Mouse (Mus musculus) brain, embryonic 14.5 days (tissue): ENCODE measurements around the gene Ppfia3. TPM values are rescaled to one million over a fixed set of nuclear protein-coding genes. Genes with fewer than 3 reads are reported as not detected.

Experiments
- DNase-seq: peaks from one replicate; pipeline ENCODE4 v3.0.0-alpha.2; 2011; ENCODE audit warnings: low read depth
- CTCF ChIP-seq: fragments of 200-500 bp; IDR thresholded peaks from 2 replicates; pipeline ENCODE4 v1.5.1; 2012; ENCODE audit warnings: inconsistent platforms, mild to moderate bottlenecking, moderate library complexity, borderline replicate concordance; ENCODE audit not compliant: insufficient read depth, insufficient read length; ENCODE audit errors: extremely low read depth
- POLR2A ChIP-seq: fragments of 200-500 bp; IDR thresholded peaks from 2 replicates; pipeline ENCODE4 v1.6.1; 2012; ENCODE audit warnings: mild to moderate bottlenecking, inconsistent platforms, borderline replicate concordance; ENCODE audit not compliant: poor library complexity, insufficient read depth, insufficient read length, severe bottlenecking; ENCODE audit errors: extremely low read depth
- polyA plus RNA-seq: library from polyadenylated mRNA; depleted of rRNA; stranded (reverse); fragments of >200 nt; gene quantifications from 2 replicates; pipeline ENCODE4 v1.2.3, GENCODE M21; 2012; rRNA removed

Gene Ppfia3
- polyA plus RNA-seq, 1 experiment, result 60.0 TPM

DNA sequence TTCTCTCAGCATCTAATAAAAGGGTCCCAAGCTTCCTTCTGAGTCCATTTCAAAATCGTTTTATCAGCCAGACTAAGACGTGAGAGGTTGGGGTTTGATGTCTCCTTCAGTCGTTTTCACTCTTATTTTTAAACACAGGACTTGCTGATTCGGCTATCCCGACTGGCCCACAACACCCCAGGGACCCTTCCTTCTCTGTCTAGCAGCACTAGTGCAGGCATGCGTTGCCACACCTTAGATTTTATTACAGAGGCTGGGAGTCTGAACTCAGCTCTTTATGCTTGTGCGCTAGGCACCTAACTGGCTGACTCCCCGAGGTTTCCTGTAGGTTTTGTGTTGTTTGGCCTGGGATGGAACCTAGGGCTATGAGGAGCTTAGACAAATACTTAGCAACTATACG, 53.3 kb downstream of the Ppfia3 start:
- no peak for TF ChIP-seq CTCF
- TF ChIP-seq POLR2A, result no peak
- DNase-seq, result no peak

DNA sequence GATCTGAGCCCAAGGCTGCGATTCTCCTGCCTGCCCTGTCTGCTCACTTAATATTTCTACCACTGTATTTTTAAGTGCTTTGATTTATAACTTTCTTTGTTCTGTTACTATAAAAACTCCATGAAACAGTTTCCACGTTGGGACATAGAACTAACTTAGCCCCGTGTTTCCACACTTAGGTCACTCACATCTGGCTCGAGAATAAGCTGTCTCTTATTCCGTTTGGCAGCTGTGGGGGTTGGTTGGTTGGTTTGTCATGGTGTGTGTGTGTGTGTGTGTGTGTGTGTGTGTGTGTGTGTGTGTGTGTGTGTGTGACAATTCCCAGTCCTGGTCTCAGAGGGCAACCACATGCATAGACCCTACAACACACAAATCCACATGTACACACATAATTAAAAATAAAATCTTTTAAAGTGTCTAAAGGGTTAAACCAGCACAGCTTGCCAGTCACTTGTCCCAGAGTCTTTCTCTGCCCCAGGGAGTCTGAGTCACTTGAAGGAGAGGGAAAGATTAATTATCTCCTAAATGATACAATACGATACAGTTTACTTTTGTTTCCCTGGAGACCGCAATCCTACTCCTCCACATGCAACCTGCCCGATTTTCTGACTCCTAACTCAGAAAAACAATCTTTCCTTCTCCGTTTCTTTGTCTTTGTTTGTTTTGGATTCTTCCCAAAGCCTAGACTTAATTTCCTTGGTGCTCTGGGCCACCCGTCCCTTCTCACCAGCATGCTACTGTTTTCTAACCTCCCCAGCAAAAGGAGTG, 53.9 kb downstream of the Ppfia3 start:
- DNase-seq, result peak; percentile 48
- TF ChIP-seq CTCF, result no peak
- TF ChIP-seq POLR2A, result no peak

DNA sequence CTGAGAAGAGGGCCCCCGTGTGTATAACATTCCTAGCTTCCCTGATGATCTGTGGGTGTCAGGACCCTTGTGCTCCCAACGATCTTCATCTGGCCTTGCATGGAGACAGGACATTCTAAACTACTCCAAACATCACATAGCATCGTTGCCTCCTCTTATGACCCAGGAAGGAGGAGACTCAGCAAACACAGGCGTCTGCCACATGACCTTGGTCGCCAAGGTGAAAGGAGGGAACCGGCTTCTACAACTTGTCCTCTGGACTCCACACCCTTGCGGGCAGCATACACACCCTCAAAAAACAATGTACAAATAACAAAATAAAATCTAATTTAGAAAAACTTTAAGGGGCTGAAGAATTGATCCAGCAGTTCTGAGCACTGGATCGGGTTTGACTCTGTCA, 54.8 kb downstream of the Ppfia3 start:
- no peak for DNase-seq
- TF ChIP-seq POLR2A, result no peak
- TF ChIP-seq CTCF, result no peak

DNA sequence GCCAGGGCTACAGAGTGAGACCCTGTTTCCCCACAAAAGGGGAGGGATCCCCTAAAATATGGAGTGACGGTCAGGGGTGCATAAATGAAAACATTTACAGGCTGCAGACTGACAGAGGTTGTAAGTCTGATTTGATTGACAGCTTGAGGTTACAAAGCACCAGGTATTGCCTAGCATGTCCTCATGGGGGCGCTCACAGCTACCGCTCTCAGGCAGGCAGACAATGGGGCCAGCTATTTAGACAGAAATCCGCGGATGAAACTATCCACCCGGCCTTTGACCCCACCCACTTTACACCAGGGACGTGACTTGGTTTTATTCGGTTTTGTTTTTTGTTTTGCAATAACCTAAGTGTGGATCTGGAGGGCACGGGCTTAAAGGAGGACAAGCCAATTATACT, 57.4 kb downstream of the Ppfia3 start:
- DNase-seq, result peak; percentile 84
- TF ChIP-seq POLR2A, result no peak
- peak; percentile 77 for TF ChIP-seq CTCF

DNA sequence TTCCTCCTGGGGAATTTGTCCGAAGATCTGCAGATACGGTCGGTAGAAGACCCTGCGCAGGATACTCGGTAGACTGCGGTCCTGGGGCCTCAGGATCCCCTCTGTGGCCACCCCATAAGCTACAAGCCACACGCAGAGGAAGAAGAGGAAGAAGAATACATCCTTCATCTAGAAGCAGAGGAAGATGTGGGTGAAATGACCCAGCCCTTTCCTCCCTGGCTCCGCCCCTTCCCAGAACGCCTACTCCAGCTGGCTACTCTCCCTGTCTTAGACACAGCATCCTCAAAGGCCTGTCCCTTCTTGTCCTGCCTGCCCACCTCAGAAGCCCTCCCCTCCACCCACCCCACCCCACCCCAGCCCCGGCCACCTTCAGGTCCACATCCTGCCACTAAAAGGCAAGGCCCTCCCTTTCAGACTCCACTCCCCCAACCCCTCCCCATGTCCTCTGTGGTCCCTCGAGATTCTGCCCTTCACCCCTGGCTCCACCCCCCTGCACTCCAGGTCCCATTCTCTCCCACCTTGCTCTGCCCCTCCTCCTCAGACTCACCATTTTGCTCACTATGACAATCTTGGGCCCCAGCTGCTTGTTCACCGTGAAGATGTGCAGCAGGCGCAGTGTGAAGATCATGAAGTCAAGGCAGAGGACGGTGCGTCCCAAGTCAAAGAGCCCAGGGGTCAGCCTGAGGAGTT, 58.1 kb downstream of the Ppfia3 start:
- no peak for DNase-seq
- TF ChIP-seq POLR2A, result no peak
- TF ChIP-seq CTCF, result no peak

DNA sequence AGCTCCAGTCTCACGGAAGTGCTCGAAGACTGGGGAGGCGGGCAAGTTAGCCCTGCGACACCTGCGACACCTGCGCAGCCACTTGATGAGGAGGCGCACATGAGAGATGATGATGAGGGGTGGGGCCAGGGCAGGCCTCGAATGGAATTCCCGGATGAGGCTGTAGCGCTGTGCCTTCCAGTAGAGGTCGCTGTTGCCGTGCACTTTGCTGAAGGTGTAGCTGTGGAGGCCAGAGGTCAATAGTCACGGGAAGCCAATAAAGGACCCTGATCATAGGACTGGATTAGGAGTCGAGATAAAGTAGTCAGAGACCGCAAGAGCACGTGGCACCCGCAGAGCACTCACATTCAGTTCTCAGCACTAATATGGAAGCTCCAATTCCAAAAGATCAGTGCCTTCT, 61.5 kb downstream of the Ppfia3 start:
- TF ChIP-seq POLR2A (no peak), CTCF (peak; percentile 76)
- peak; percentile 73 for DNase-seq

DNA sequence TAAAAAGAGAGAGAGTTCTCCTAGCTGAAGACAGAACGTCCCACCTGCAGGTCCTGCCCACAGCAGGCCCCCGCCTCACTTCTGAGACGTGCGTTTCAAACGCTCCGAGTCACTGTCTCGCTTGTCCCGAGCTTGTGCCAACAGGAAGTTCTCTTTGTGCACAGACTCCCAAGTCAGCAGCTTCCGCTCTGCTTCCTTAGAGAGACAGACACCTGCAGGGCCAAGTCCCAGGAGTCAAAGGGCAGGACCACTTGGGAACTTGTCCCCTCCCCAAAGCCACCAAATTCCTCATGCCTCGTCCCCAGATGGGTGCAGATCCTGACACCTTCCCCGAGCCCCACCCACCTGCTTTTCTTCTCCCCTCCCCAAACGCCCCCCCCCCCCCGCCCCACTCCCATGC, 62.0 kb downstream of the Ppfia3 start:
- peak; percentile 18 for DNase-seq
- no peak for TF ChIP-seq CTCF
- TF ChIP-seq POLR2A, result no peak

DNA sequence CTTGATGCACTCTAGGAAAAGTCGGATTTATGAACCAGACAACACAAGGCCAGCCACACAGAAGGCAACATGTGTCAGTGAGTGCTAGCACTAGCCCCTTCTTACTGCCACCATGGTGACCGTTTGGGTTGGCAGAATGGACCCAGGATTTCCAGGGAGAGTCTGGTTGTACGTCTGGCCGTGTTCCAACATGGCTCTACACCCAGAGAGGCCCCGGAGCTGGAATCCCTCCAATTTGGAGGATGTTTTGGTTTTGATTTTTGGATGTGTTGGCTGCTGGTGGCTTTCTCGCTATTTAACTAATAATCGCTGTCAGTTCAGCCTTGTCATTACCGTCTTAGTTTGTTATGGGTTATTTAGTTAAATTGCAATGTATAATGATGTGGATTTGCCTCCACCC, 64.2 kb downstream of the Ppfia3 start:
- peak; percentile 82 for DNase-seq
- TF ChIP-seq POLR2A (no peak), CTCF (no peak)

DNA sequence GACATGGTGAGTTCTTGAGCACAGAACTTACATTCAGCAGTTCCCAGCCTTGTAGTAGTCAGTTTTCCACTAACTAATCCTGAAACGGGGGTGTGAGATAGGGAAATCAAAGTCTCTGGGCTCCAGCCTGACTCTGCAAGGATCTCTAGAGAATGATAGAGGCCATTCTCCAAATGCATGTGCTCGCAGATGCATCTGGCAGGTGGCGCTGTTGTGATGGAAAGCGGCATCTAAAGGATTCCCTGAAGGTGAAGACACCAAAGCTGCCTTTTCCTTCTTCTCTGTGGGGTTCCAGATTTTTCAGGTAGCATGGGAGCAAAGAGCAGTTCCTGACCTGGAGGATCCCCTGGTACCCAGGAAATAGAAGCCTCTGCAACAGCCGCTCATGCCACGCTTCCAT, 66.5 kb downstream of the Ppfia3 start:
- DNase-seq, result peak; percentile 78
- TF ChIP-seq CTCF (peak; percentile 78), POLR2A (no peak)

DNA sequence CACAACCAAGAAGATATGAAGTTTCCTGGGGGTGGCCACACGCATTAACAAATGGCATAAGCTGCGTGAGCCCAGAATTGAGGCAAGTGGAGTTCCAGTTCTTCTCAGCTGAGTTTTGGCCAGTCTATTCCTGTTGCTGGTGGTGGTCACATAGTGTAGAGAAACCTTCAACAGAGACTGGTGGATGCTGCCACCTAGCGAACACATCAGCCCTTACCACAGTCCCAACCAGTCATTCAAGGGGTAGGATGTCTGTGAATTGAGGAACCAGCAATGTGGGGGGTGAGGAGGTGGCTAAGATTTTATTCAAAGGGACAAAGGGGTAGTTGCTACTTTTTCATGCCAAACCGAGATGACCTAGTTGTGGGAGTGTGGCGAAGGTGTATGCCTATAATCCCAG, 67.1 kb downstream of the Ppfia3 start:
- peak; percentile 87 for DNase-seq
- TF ChIP-seq CTCF (peak; percentile 73; the same call in 1 of the 2 replicates), POLR2A (no peak)

DNA sequence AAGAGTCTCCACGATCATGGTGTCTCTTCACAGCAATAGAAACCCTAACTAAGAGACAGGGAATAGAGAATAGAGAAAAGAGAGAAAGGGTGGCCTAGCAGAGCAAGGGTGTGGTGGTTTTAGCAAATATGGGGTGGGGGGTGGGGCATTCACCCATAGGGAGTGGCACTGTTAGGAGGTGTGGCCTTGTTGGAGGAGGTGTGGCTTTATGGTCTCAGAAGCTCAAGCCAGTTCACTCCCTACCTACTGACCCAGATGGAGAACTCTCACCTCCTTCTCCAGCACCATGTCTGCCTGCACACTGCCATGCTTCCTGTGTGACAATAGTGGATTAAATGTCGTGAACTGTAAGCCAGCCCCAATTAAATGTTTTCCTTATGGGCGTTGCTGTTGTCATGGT, 69.3 kb downstream of the Ppfia3 start:
- no peak for TF ChIP-seq CTCF
- no peak for TF ChIP-seq POLR2A

DNA sequence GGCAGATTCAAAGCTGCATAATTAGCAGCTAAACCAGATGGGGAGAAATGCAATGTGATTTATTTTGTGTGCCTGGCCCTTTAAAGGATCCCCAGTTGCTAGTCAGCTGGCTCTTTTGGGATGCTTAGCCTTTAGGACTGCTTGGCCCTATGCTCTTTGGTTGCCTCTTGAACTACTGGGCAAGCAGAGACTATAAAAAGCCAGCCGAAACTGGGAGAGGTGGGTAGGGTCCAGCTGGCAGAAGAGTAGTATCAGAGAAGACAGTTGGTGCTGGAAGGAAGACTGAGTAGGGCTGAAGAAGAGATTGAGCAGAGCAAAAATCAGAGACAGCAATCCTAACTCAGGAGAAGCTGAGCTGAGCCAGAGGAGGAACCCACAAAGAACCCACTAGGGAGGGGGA, 70.2 kb downstream of the Ppfia3 start:
- DNase-seq, result no peak
- no peak for TF ChIP-seq POLR2A
- TF ChIP-seq CTCF, result no peak

More for the DNA sequence above, 69.3 kb downstream of the Ppfia3 start:
- DNase-seq, result no peak

Other genes with a start within 250 kb of the Ppfia3 start
- gene Rps11, start 242.6 kb downstream of the Ppfia3 start, polyA plus RNA-seq, result 421 and 634 TPM in 2 replicates
- 2,550 and 2,843 TPM in 2 replicates for gene Rpl13a, start 238.3 kb downstream of the Ppfia3 start, polyA plus RNA-seq
- gene Gm45713, start 230.8 kb downstream of the Ppfia3 start, polyA plus RNA-seq, result 0.30 and 0.31 TPM in 2 replicates
- 6.2 and 9.0 TPM in 2 replicates for gene Flt3l, start 230.6 kb downstream of the Ppfia3 start, polyA plus RNA-seq
- 130 and 151 TPM in 2 replicates for gene Pih1d1, start 212.7 kb downstream of the Ppfia3 start, polyA plus RNA-seq
- gene Aldh16a1, start 212.4 kb downstream of the Ppfia3 start, polyA plus RNA-seq, result 26.4 and 34.2 TPM in 2 replicates
- 6.7 and 25.8 TPM in 2 replicates for gene Slc17a7, start 203.1 kb downstream of the Ppfia3 start, polyA plus RNA-seq
- gene Gfy, start 187.4 kb downstream of the Ppfia3 start, polyA plus RNA-seq, result 0.04 and 0.12 TPM in 2 replicates
- gene Pth2, start 186.0 kb downstream of the Ppfia3 start, polyA plus RNA-seq, result 0.25 and 0.30 TPM in 2 replicates
- 0.70 and 1.1 TPM in 2 replicates for gene Ccdc155, start 162.1 kb downstream of the Ppfia3 start, polyA plus RNA-seq
- 1.4 and 2.1 TPM in 2 replicates for gene Dkkl1, start 154.9 kb downstream of the Ppfia3 start, polyA plus RNA-seq
- 184 and 312 TPM in 2 replicates for gene Tead2, start 151.3 kb downstream of the Ppfia3 start, polyA plus RNA-seq
- gene Cd37, start 127.9 kb downstream of the Ppfia3 start, polyA plus RNA-seq, result 1.4 and 1.5 TPM in 2 replicates
- 0.70 and 0.86 TPM in 2 replicates for gene Slc6a16, start 125.9 kb downstream of the Ppfia3 start, polyA plus RNA-seq
- gene Slc6a21, start 89.5 kb downstream of the Ppfia3 start, polyA plus RNA-seq, result 0.11 TPM in 1 of 2 replicates, not detected in the other
- 19.0 and 20.3 TPM in 2 replicates for gene Trpm4, start 33.2 kb downstream of the Ppfia3 start, polyA plus RNA-seq
- 0.48 and 1.3 TPM in 2 replicates for gene Hrc, start 31.7 kb downstream of the Ppfia3 start, polyA plus RNA-seq
- gene Lin7b, start 3.6 kb upstream of the Ppfia3 start, polyA plus RNA-seq, result 15.7 and 17.6 TPM in 2 replicates
- 643 and 713 TPM in 2 replicates for gene Snrnp70, start 28.7 kb upstream of the Ppfia3 start, polyA plus RNA-seq
- gene Kcna7, start 38.6 kb upstream of the Ppfia3 start, polyA plus RNA-seq, result 0.03 TPM in 1 of 2 replicates, not detected in the other
- gene Ntf5, start 46.7 kb upstream of the Ppfia3 start, polyA plus RNA-seq, result 0.23 and 0.27 TPM in 2 replicates
- 1.1 and 1.7 TPM in 2 replicates for gene Lhb, start 53.8 kb upstream of the Ppfia3 start, polyA plus RNA-seq
- 26.7 and 30.6 TPM in 2 replicates for gene Gys1, start 67.8 kb upstream of the Ppfia3 start, polyA plus RNA-seq
- 125 and 158 TPM in 2 replicates for gene Ruvbl2, start 71.1 kb upstream of the Ppfia3 start, polyA plus RNA-seq
- gene Ftl1, start 92.9 kb upstream of the Ppfia3 start, polyA plus RNA-seq, result 2,346 and 2,481 TPM in 2 replicates
- 168 and 237 TPM in 2 replicates for gene Bax, start 99.9 kb upstream of the Ppfia3 start, polyA plus RNA-seq
- gene Tulp2, start 114.9 kb upstream of the Ppfia3 start, polyA plus RNA-seq, result 0.11 and 0.18 TPM in 2 replicates
- 0.30 TPM in 1 of 2 replicates, not detected in the other for gene Gm45808, start 119.8 kb upstream of the Ppfia3 start, polyA plus RNA-seq
- gene Dhdh, start 121.8 kb upstream of the Ppfia3 start, polyA plus RNA-seq, result 2.0 and 2.8 TPM in 2 replicates
- gene Nucb1, start 143.4 kb upstream of the Ppfia3 start, polyA plus RNA-seq, result 92.0 and 111 TPM in 2 replicates
- 13.5 and 14.5 TPM in 2 replicates for gene Ppp1r15a, start 159.2 kb upstream of the Ppfia3 start, polyA plus RNA-seq
- gene Plekha4, start 159.3 kb upstream of the Ppfia3 start, polyA plus RNA-seq, result 1.7 and 3.6 TPM in 2 replicates
- gene Hsd17b14, start 187.9 kb upstream of the Ppfia3 start, polyA plus RNA-seq, result 0.25 and 0.44 TPM in 2 replicates
- 29.5 and 40.2 TPM in 2 replicates for gene Bcat2, start 203.1 kb upstream of the Ppfia3 start, polyA plus RNA-seq
- 0.13 TPM in 1 of 2 replicates, not detected in the other for gene Fgf21, start 248.5 kb upstream of the Ppfia3 start, polyA plus RNA-seq